Mouse (Mus musculus): ENCODE measurements around the gene Cabp4. TPM values are rescaled to one million over a fixed set of nuclear protein-coding genes. Genes with fewer than 3 reads are reported as not detected.

Cabp4 gene
- 0.25 and 0.93 TPM in 2 replicates for total RNA-seq (2017)

- no peak for ATAC-seq (ENCODE audit: extremely low read depth, insufficient number of reproducible peaks, low FRiP score, poor library complexity, severe bottlenecking)
Observed at GRCm38 (mm10) chr19:4143759-4144268, at the start of gene Cabp4. Cabp4 (minus strand) TSS chr19:4144033.

GRCm38 (mm10) chr19:4193129-4193528 is 49.3 kb upstream of the Cabp4 start:
- no peak for ATAC-seq (ENCODE audit: extremely low read depth, insufficient number of reproducible peaks, low FRiP score, poor library complexity, severe bottlenecking)

GRCm38 (mm10) chr19:4192251-4192985 is 48.6 kb upstream of the Cabp4 start:
- ATAC-seq (ENCODE audit: extremely low read depth, insufficient number of reproducible peaks, low FRiP score, poor library complexity, severe bottlenecking) = no peak

- ATAC-seq (ENCODE audit: extremely low read depth, insufficient number of reproducible peaks, low FRiP score, poor library complexity, severe bottlenecking) = peak; percentile 76
Observed at GRCm38 (mm10) chr19:4191528-4192250, 47.9 kb upstream of the Cabp4 start, which contains the start of gene Ppp1ca. Ppp1ca (plus strand) TSS chr19:4192065.

GRCm38 (mm10) chr19:4190831-4191334 is 47.0 kb upstream of the Cabp4 start, which contains the start of gene Tbc1d10c:
Tbc1d10c (minus strand) TSS chr19:4191284.
- ATAC-seq (ENCODE audit: extremely low read depth, insufficient number of reproducible peaks, low FRiP score, poor library complexity, severe bottlenecking) = peak; percentile 71

- ATAC-seq (ENCODE audit: extremely low read depth, insufficient number of reproducible peaks, low FRiP score, poor library complexity, severe bottlenecking) = no peak
Observed at GRCm38 (mm10) chr19:4189051-4189620, 45.3 kb upstream of the Cabp4 start.

GRCm38 (mm10) chr19:4187303-4187702 is 43.5 kb upstream of the Cabp4 start:
- no peak for ATAC-seq (ENCODE audit: extremely low read depth, insufficient number of reproducible peaks, low FRiP score, poor library complexity, severe bottlenecking)

- peak; percentile 38 for ATAC-seq (ENCODE audit: extremely low read depth, insufficient number of reproducible peaks, low FRiP score, poor library complexity, severe bottlenecking)
Observed at GRCm38 (mm10) chr19:4184976-4185975, 41.4 kb upstream of the Cabp4 start.

- ATAC-seq (ENCODE audit: extremely low read depth, insufficient number of reproducible peaks, low FRiP score, poor library complexity, severe bottlenecking) = no peak
Observed at GRCm38 (mm10) chr19:4183689-4184088, 39.9 kb upstream of the Cabp4 start.

- peak; percentile 81 for ATAC-seq (ENCODE audit: extremely low read depth, insufficient number of reproducible peaks, low FRiP score, poor library complexity, severe bottlenecking)
Observed at GRCm38 (mm10) chr19:4181892-4182291, 38.1 kb upstream of the Cabp4 start.

- ATAC-seq (ENCODE audit: extremely low read depth, insufficient number of reproducible peaks, low FRiP score, poor library complexity, severe bottlenecking) = 0 out of 2 replicates have a peak, but pooled peaks have one; percentile 6
Observed at GRCm38 (mm10) chr19:4180411-4180810, 36.6 kb upstream of the Cabp4 start.

- no peak for ATAC-seq (ENCODE audit: extremely low read depth, insufficient number of reproducible peaks, low FRiP score, poor library complexity, severe bottlenecking)
Observed at GRCm38 (mm10) chr19:4175368-4175947, 31.6 kb upstream of the Cabp4 start, which contains the start of gene Carns1. Carns1 (minus strand) TSS chr19:4175479.

GRCm38 (mm10) chr19:4172925-4173324 is 29.1 kb upstream of the Cabp4 start:
- ATAC-seq (ENCODE audit: extremely low read depth, insufficient number of reproducible peaks, low FRiP score, poor library complexity, severe bottlenecking) = no peak

- ATAC-seq (ENCODE audit: extremely low read depth, insufficient number of reproducible peaks, low FRiP score, poor library complexity, severe bottlenecking) = peak; percentile 27
Observed at GRCm38 (mm10) chr19:4171393-4172290, 27.8 kb upstream of the Cabp4 start.

GRCm38 (mm10) chr19:4170723-4171392 is 27.0 kb upstream of the Cabp4 start:
- ATAC-seq (ENCODE audit: extremely low read depth, insufficient number of reproducible peaks, low FRiP score, poor library complexity, severe bottlenecking) = no peak

GRCm38 (mm10) chr19:4169810-4170209 is 26.0 kb upstream of the Cabp4 start:
- no peak for ATAC-seq (ENCODE audit: extremely low read depth, insufficient number of reproducible peaks, low FRiP score, poor library complexity, severe bottlenecking)

All from neutrophil, adult 5-6 weeks (primary cell).